Mouse (Mus musculus): Measurements from ENCODE around the gene Fam53a.

The Fam53a gene

GRCm38 (mm10) chr5:33629301-33629987, at the start of gene Fam53a, which contains the start of gene Gm9903:
Gene Fam53a (minus strand): TSS chr5:33629635.
Gene Gm9903 (plus strand): TSS chr5:33629925.
- peak; percentile 100 for DNase-seq (ENCODE audit: low spot score)

- no peak for DNase-seq (ENCODE audit: low spot score)
Measured at GRCm38 (mm10) chr5:33678244-33678643, 48.8 kb upstream of the Fam53a start.

GRCm38 (mm10) chr5:33675964-33676363, 46.5 kb upstream of the Fam53a start:
- DNase-seq (ENCODE audit: low spot score): peak; percentile 66

GRCm38 (mm10) chr5:33674439-33674838, 45.0 kb upstream of the Fam53a start:
- DNase-seq (ENCODE audit: low spot score): no peak

- DNase-seq (ENCODE audit: low spot score): no peak
Measured at GRCm38 (mm10) chr5:33671659-33672058, 42.2 kb upstream of the Fam53a start.

GRCm38 (mm10) chr5:33668223-33668622, 38.8 kb upstream of the Fam53a start:
- no peak for DNase-seq (ENCODE audit: low spot score)

- peak; percentile 50 for DNase-seq (ENCODE audit: low spot score)
Measured at GRCm38 (mm10) chr5:33658664-33659050, 29.2 kb upstream of the Fam53a start.

GRCm38 (mm10) chr5:33657787-33658663, 28.6 kb upstream of the Fam53a start, which contains the start of the genes Tacc3 and Tmem129:
Gene Tacc3 (plus strand): TSS chr5:33658128.
Gene Tmem129 (minus strand): TSS chr5:33658416.
- peak; percentile 94 for DNase-seq (ENCODE audit: low spot score)

- DNase-seq (ENCODE audit: low spot score): no peak
Measured at GRCm38 (mm10) chr5:33657251-33657786, 27.9 kb upstream of the Fam53a start.

GRCm38 (mm10) chr5:33656739-33657138, 27.3 kb upstream of the Fam53a start:
- no peak for DNase-seq (ENCODE audit: low spot score)

GRCm38 (mm10) chr5:33655251-33655840, 25.9 kb upstream of the Fam53a start:
- DNase-seq (ENCODE audit: low spot score): no peak

GRCm38 (mm10) chr5:33654424-33654823, 25.0 kb upstream of the Fam53a start:
- DNase-seq (ENCODE audit: low spot score): no peak

- no peak for DNase-seq (ENCODE audit: low spot score)
Measured at GRCm38 (mm10) chr5:33652783-33653173, 23.3 kb upstream of the Fam53a start.

- DNase-seq (ENCODE audit: low spot score): peak; percentile 97
Measured at GRCm38 (mm10) chr5:33651921-33652782, 22.7 kb upstream of the Fam53a start, which contains the start of gene Slbp. Gene Slbp (minus strand): TSS chr5:33652574.

- no peak for DNase-seq (ENCODE audit: low spot score)
Measured at GRCm38 (mm10) chr5:33651541-33651920, 22.1 kb upstream of the Fam53a start.

GRCm38 (mm10) chr5:33651017-33651416, 21.6 kb upstream of the Fam53a start:
- DNase-seq (ENCODE audit: low spot score): no peak

- no peak for DNase-seq (ENCODE audit: low spot score)
Measured at GRCm38 (mm10) chr5:33640652-33641051, 11.2 kb upstream of the Fam53a start.

GRCm38 (mm10) chr5:33638826-33639225, 9.4 kb upstream of the Fam53a start:
- DNase-seq (ENCODE audit: low spot score): no peak

- no peak for DNase-seq (ENCODE audit: low spot score)
Measured at GRCm38 (mm10) chr5:33637606-33638350, 8.3 kb upstream of the Fam53a start.

- DNase-seq (ENCODE audit: low spot score): no peak
Measured at GRCm38 (mm10) chr5:33635361-33635760, 5.9 kb upstream of the Fam53a start.

- no peak for DNase-seq (ENCODE audit: low spot score)
Measured at GRCm38 (mm10) chr5:33632526-33632925, 3.1 kb upstream of the Fam53a start.

Measured in testis, postnatal 10 days (tissue).